Mouse (Mus musculus) midbrain, embryonic 15.5 days (tissue): ENCODE measurements around the gene Sash1. TPM values are rescaled to one million over a fixed set of nuclear protein-coding genes. Genes with fewer than 3 reads are reported as not detected.
A peak's percentile ranks its signal among the peaks of the same experiment; 100 is the strongest.

ENCODE experiments used
- ATAC-seq: fragments of 200-750 bp; cut with Nextera tagmentation; replicated peaks from 2 replicates; pipeline ENCODE4 v1.8.0; 2017; ENCODE audit warnings: moderate TSS enrichment
- H3K27ac ChIP-seq: fragments of 300-500 bp; sonication (generic); 2 replicates; pipeline ENCODE4 v1.5.1; 2015; ENCODE audit warnings: mild to moderate bottlenecking, inconsistent platforms
- H3K27me3 ChIP-seq: fragments of 300-500 bp; sonication (generic); replicated peaks from 2 replicates; pipeline ENCODE4 v1.6.1; 2015; ENCODE audit warnings: inconsistent platforms
- H3K36me3 ChIP-seq: fragments of 300-500 bp; sonication (generic); replicated peaks from 2 replicates; pipeline ENCODE4 v1.6.1; 2015; ENCODE audit warnings: inconsistent platforms
- H3K4me1 ChIP-seq: fragments of 300-500 bp; sonication (generic); 2 replicates; pipeline ENCODE4 v1.6.1; 2015; ENCODE audit warnings: inconsistent platforms
- H3K4me2 ChIP-seq: fragments of 300-500 bp; sonication (generic); 2 replicates; pipeline ENCODE4 v1.6.1; 2015; ENCODE audit warnings: inconsistent platforms, mild to moderate bottlenecking, moderate library complexity
- H3K4me3 ChIP-seq: fragments of 300-500 bp; sonication (generic); 2 replicates; pipeline ENCODE4 v1.5.1; 2015; ENCODE audit warnings: mild to moderate bottlenecking, inconsistent platforms
- H3K9ac ChIP-seq: fragments of 300-500 bp; sonication (generic); 2 replicates; pipeline ENCODE4 v1.6.1; 2015; ENCODE audit warnings: mild to moderate bottlenecking, inconsistent platforms
- H3K9me3 ChIP-seq: fragments of 300-500 bp; sonication (generic); 2 replicates; pipeline ENCODE4 v1.6.1; 2016; ENCODE audit warnings: inconsistent platforms
- WGBS: fragments of 180-500 bp; shearing (Covaris S2); methylation state at CpG from one replicate; pipeline ENCODE4 v1.1.7; 2015; ENCODE audit warnings: mixed read lengths; 5-methylcytosine and 5-hydroxymethylcytosine counted together
- polyA plus RNA-seq: library from polyadenylated mRNA; unstranded; fragments of >200 nt; fragmentation: Nextera tagmentation; extraction: Ambion mirVana; gene quantifications from 2 replicates; pipeline ENCODE4 v1.2.1, GENCODE M21; 2015

Gene Sash1
- polyA plus RNA-seq, 1 experiment from 2014 or later: 3.1 TPM

GRCm38 (mm10) chr10:8826303-8826702, 59.6 kb downstream of the Sash1 start:
- Histone ChIP-seq H3K4me1 (peaks cover 9% of the 10 kb centered on the region), H3K4me3 (no peak overlapping the region), H3K4me2 (no peak overlapping the region), H3K36me3 (no peaks in the 10 kb centered on the region), H3K9ac (no peak overlapping the region), H3K27ac (no peak overlapping the region; the same call in 1 of the 2 replicates), H3K27me3 (no peaks in the 10 kb centered on the region), H3K9me3 (no peaks in the 10 kb centered on the region)
- ATAC-seq: peak; percentile 68
- WGBS: 25% methylated on average over 10 of the region's 10 CpGs

GRCm38 (mm10) chr10:8825874-8826273, 60.0 kb downstream of the Sash1 start:
- no peak overlapping the region; the same call in 1 of the 2 replicates for H3K27ac ChIP-seq
- no peaks in the 10 kb centered on the region for H3K9me3 ChIP-seq
- no peak overlapping the region for H3K4me3 ChIP-seq
- no peak overlapping the region for H3K9ac ChIP-seq
- peaks cover 9% of the 10 kb centered on the region for H3K4me1 ChIP-seq
- no peaks in the 10 kb centered on the region for H3K27me3 ChIP-seq
- 34% methylated on average over 9 of the region's 9 CpGs for WGBS
- peak; percentile 27; the same call in 1 of the 2 replicates for ATAC-seq
- H3K36me3 ChIP-seq: no peaks in the 10 kb centered on the region
- H3K4me2 ChIP-seq: no peak overlapping the region

DNA sequence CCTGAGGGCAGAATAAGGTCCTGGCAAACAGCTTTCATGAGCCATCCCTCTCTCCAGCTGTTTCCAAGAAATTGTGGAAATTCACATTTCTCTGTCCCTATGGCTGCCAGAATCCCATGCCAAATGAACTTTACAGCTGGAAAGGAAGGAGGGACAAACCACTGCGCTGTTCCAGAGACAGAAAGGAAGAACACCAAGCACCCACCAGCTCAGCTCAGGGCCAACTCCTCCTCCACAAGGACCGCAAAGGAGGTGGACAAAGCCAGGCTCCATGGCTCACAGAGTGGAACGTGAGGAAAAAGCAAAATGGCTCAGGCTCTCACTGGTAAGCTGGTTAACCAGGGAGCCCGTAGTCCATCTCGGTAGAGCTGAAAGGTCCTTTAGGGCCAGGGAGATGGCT, 67.8 kb downstream of the Sash1 start:
- no peaks in the 10 kb centered on the region for H3K9me3 ChIP-seq
- 85% methylated on average over 5 of the region's 5 CpGs for WGBS
- no peaks in the 10 kb centered on the region for H3K4me1 ChIP-seq
- ATAC-seq: no peak
- no peaks in the 10 kb centered on the region for H3K36me3 ChIP-seq
- H3K4me2 ChIP-seq: no peak overlapping the region
- H3K27ac ChIP-seq: no peak overlapping the region
- H3K27me3 ChIP-seq: no peaks in the 10 kb centered on the region
- H3K4me3 ChIP-seq: no peak overlapping the region
- no peak overlapping the region for H3K9ac ChIP-seq

GRCm38 (mm10) chr10:8813984-8814578, 71.8 kb downstream of the Sash1 start:
- Histone ChIP-seq H3K9me3 (no peaks in the 10 kb centered on the region), H3K9ac (no peak overlapping the region)
- WGBS: 80% methylated on average over 18 of the region's 18 CpGs

DNA sequence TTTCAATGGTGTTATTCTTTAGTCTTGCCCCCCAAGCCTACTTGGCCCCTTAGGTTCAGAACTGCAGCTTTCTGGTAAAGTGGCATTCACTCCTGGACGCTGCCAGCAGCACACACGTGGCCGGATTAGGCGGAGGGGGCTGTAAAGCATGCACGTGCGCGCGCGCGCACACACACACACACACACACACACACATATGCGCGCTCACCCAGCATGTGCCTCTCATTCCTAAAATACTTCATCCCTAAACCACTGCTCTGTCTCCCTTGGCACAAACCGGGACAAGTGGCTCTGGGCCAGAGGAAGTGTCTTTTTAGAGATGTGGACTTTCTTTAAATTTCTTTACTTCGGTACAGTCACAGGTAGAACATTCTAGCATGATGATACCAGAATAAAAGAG, 72.6 kb downstream of the Sash1 start:
- no peaks in the 10 kb centered on the region for H3K36me3 ChIP-seq
- no peak for ATAC-seq
- H3K4me3 ChIP-seq: no peak overlapping the region
- H3K9me3 ChIP-seq: no peaks in the 10 kb centered on the region
- no peaks in the 10 kb centered on the region for H3K27me3 ChIP-seq
- WGBS: 92% methylated on average over 14 of the region's 14 CpGs
- H3K4me2 ChIP-seq: no peak overlapping the region
- H3K4me1 ChIP-seq: peaks cover 4% of the 10 kb centered on the region; the same call in 1 of the 2 replicates
- H3K27ac ChIP-seq: no peak overlapping the region
- H3K9ac ChIP-seq: no peak overlapping the region

More at GRCm38 (mm10) chr10:8813984-8814578, 71.8 kb downstream of the Sash1 start:
- ATAC-seq: no peak
- Histone ChIP-seq H3K36me3 (no peaks in the 10 kb centered on the region), H3K27me3 (no peaks in the 10 kb centered on the region), H3K4me1 (peaks cover 4% of the 10 kb centered on the region; the same call in 1 of the 2 replicates), H3K4me3 (no peak overlapping the region), H3K4me2 (no peak overlapping the region), H3K27ac (no peak overlapping the region)

DNA sequence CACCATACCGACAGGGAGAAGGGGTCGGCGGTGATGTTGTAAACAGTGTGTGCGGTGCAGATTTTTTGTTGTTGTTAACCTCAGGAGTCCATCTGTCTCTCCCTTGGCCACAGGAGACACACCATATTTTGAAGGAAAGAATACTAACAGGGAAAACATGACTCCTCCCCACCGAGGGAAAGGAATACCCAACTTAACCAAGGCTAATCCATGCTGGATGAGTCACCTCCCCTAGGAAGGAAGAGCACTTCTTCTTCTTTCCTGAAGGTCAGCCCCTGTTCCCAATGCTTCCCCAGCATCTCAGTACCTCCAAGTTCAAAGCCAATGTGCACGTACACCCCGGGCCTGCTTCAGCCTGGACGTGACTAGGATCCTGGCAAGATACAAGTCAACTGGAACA, 73.1 kb downstream of the Sash1 start:
- H3K9ac ChIP-seq: no peak overlapping the region
- ATAC-seq: no peak
- peaks cover 4% of the 10 kb centered on the region; the same call in 1 of the 2 replicates for H3K4me1 ChIP-seq
- H3K36me3 ChIP-seq: no peaks in the 10 kb centered on the region
- no peaks in the 10 kb centered on the region for H3K27me3 ChIP-seq
- no peak overlapping the region for H3K27ac ChIP-seq
- 91% methylated on average over 8 of the region's 8 CpGs for WGBS
- H3K4me2 ChIP-seq: no peak overlapping the region
- H3K9me3 ChIP-seq: no peaks in the 10 kb centered on the region
- no peak overlapping the region for H3K4me3 ChIP-seq

DNA sequence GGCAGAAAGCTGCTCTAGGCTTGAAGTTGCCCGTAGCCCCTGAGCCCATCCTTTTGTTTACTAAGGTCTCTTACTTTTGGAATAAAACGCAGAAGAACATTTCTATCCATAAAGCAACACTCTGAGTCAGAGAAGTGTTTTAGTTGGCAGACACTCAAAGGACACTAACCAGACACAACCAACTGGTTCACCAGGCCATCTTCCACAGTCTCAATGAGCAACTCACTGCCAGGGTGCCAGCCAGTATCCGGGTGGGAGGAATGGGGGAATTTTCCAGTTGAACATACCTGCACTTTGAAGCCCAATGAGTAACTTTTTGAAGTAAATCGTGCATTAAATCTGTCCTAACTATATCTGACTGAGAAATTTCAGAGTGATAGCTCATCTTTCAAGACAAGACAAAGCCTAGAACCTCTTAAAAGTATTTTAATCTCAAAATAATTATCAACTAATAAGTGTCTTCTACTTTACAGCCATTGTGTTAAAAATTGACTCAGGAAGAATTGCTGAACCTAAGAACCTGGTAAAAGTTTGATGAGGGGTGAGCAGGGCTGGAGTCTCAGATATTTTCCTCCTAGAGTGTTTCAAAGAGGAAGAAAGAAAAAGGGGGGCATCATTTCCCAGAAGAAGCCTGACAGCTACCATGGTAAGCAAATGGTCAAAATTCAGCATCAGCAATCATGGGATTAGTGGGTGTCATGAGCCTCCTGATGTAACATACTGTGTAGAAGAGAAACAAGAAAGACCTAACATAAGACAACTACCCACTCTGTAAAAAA, 74.4 kb downstream of the Sash1 start:
- H3K4me1 ChIP-seq: peaks cover 4% of the 10 kb centered on the region; the same call in 1 of the 2 replicates
- H3K27ac ChIP-seq: no peak overlapping the region
- H3K9me3 ChIP-seq: no peaks in the 10 kb centered on the region
- no peak overlapping the region for H3K4me2 ChIP-seq
- no peak for ATAC-seq
- H3K36me3 ChIP-seq: no peaks in the 10 kb centered on the region
- H3K4me3 ChIP-seq: no peak overlapping the region
- no peak overlapping the region for H3K9ac ChIP-seq
- no peaks in the 10 kb centered on the region for H3K27me3 ChIP-seq
- WGBS: 93% methylated on average over 4 of the region's 4 CpGs

DNA sequence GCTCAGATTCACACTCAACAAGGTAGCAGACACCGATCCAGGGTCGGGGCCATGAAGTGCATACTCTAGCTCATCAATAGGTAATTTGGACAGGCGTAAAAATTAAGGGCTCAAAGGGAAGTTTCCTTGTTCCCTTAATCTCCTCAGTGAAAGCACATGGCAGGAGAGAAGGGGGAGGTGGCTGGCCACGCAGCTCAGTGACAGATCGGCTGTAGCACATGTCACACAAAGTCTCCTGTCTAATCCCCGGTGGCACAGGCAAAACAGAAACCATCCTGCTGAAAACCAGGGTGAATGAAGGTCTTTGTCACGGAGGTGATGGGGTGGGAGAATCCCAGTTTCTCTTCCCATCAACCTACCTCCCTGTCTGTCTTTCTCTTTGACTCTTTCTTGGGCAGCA, 75.4 kb downstream of the Sash1 start:
- WGBS: 33% methylated on average over 7 of the region's 7 CpGs
- Histone ChIP-seq H3K9ac (no peak overlapping the region), H3K36me3 (no peaks in the 10 kb centered on the region), H3K9me3 (no peaks in the 10 kb centered on the region), H3K27me3 (no peaks in the 10 kb centered on the region), H3K4me2 (no peak overlapping the region), H3K4me1 (peaks cover 4% of the 10 kb centered on the region; the same call in 1 of the 2 replicates), H3K4me3 (no peak overlapping the region), H3K27ac (no peak overlapping the region)
- no peak for ATAC-seq

- H3K4me1 ChIP-seq: peaks cover 9% of the 10 kb centered on the region
- no peak for ATAC-seq
- no peaks in the 10 kb centered on the region for H3K9me3 ChIP-seq
- no peak overlapping the region for H3K4me3 ChIP-seq
- no peak overlapping the region for H3K4me2 ChIP-seq
- no peaks in the 10 kb centered on the region for H3K27me3 ChIP-seq
- H3K9ac ChIP-seq: no peak overlapping the region
- H3K36me3 ChIP-seq: no peaks in the 10 kb centered on the region
- 93% methylated on average over 10 of the region's 10 CpGs for WGBS
- H3K27ac ChIP-seq: no peak overlapping the region
Measured at GRCm38 (mm10) chr10:8808383-8808782, 77.5 kb downstream of the Sash1 start.

- ATAC-seq: no peak
- no peak overlapping the region for H3K4me3 ChIP-seq
- H3K9ac ChIP-seq: no peak overlapping the region
- no peak overlapping the region for H3K27ac ChIP-seq
- H3K4me1 ChIP-seq: peaks cover 9% of the 10 kb centered on the region
- no peaks in the 10 kb centered on the region for H3K9me3 ChIP-seq
- H3K4me2 ChIP-seq: no peak overlapping the region
- H3K27me3 ChIP-seq: no peaks in the 10 kb centered on the region
- 94% methylated on average over 9 of the region's 9 CpGs for WGBS
- no peaks in the 10 kb centered on the region for H3K36me3 ChIP-seq
Measured at GRCm38 (mm10) chr10:8807581-8807980, 78.3 kb downstream of the Sash1 start.

DNA sequence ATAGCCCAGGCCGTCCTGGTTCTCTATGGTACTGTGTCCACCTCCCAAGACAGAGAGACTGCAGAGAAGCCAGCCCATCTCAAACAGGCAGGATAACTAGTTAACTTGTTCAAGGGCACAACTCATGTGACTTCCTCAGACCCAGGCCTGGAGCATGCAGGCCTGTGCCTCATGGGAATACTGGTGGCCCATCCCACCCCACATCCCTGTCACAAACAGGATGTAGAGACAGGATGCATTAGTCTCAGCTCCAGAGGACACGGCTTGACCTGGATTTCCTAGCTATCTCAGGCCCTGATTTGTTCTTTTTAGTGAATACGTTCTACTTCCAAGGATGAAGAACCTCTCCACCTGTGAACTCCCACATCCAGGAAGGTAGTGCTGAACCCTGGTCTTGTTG, 80.5 kb downstream of the Sash1 start:
- H3K9ac ChIP-seq: no peak overlapping the region
- 91% methylated on average over 3 of the region's 3 CpGs for WGBS
- H3K27me3 ChIP-seq: no peaks in the 10 kb centered on the region
- no peaks in the 10 kb centered on the region for H3K9me3 ChIP-seq
- H3K27ac ChIP-seq: no peak overlapping the region
- no peak overlapping the region for H3K4me3 ChIP-seq
- ATAC-seq: no peak
- H3K4me2 ChIP-seq: no peak overlapping the region
- no peaks in the 10 kb centered on the region for H3K36me3 ChIP-seq
- H3K4me1 ChIP-seq: peaks cover 21% of the 10 kb centered on the region

- 0 out of 2 replicates have a peak, but pooled peaks have one; percentile 11 for ATAC-seq
- H3K4me2 ChIP-seq: no peak overlapping the region
- 28% methylated on average over 8 of the region's 8 CpGs for WGBS
- H3K27ac ChIP-seq: 0 out of 2 replicates have a peak overlapping the region, but pooled peaks have one; percentile 22
- H3K4me3 ChIP-seq: no peak overlapping the region
- H3K27me3 ChIP-seq: no peaks in the 10 kb centered on the region
- H3K36me3 ChIP-seq: no peaks in the 10 kb centered on the region
- H3K4me1 ChIP-seq: peaks cover 21% of the 10 kb centered on the region
- no peak overlapping the region for H3K9ac ChIP-seq
- no peaks in the 10 kb centered on the region for H3K9me3 ChIP-seq
Measured at GRCm38 (mm10) chr10:8804292-8804691, 81.6 kb downstream of the Sash1 start.
